In the genomic region with DNA sequence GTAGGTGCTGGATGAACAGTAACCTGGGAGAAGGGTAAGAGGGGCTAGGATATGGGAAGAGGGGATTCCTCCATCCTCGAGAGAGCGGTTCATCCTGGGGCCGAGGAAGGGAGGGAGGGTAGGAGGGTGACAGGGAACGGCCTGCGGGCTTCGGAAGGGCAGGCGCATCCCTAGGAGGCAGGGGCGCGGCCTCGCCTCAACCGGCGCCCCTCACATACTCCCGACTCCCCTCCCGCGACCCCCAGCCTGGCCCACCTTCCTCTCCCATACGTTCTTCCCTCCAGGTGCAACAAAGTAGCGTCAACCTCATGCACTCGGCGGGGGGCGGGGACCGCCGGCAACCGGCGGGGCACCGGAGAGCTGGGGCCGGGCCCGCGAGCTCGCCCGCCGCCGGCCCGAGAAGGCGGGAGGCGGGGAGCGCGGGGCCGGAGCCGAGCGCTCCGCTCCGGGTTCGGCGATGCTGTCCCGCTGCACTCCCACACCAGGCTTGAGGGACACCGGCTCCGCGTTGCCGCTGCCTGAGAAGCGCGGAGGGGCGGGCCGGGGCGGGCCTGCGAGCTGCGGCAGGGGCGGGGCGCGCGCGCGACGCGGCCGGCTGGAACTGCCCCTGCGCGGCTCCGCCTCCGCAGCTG, we compare ENCODE assay signal across 8 mouse cellular contexts. TPM values are rescaled to one million over a fixed set of nuclear protein-coding genes. Genes with fewer than 3 reads are reported as not detected.
DNase-seq lines count a peak whose midpoint lies in the region; ATAC-seq lines count a peak whose summit lies in the region.

A gene (minus strand): TSS at position 513 of the 632 bp plus-strand sequence.

- H3K4me3 ChIP-seq in hindbrain, embryonic 13.5 days = peak within 1 kb of the TSS; percentile 87
- H3K4me3 ChIP-seq in liver, embryonic 15.5 days (replicated peaks) = peak within 1 kb of the TSS; percentile 69

- peaks cover 35% of the 10 kb centered on the region for H3K4me1 ChIP-seq in hindbrain, embryonic 13.5 days (replicated peaks)
- H3K4me1 ChIP-seq in liver, embryonic 15.5 days (replicated peaks) = peaks cover 18% of the 10 kb centered on the region

- H3K27ac ChIP-seq in hindbrain, embryonic 13.5 days = peak within 1 kb of the TSS; percentile 93
- peak within 1 kb of the TSS; percentile 81 for H3K27ac ChIP-seq in liver, embryonic 15.5 days (replicated peaks)

- H3K36me3 ChIP-seq in hindbrain, embryonic 13.5 days = peaks cover 32% of the 10 kb centered on the region
- H3K36me3 ChIP-seq in liver, embryonic 15.5 days (replicated peaks) = no peaks in the 10 kb centered on the region

- no peak for DNase-seq in frontal cortex, postnatal 25 days (ENCODE audit: low spot score in 2 of 2)
- DNase-seq in urinary bladder, adult 2 months (ENCODE audit: low spot score) = no peak
- no peak for DNase-seq in urinary bladder, postnatal 14 days (ENCODE audit: low spot score)
- no peak for DNase-seq in right cerebral cortex, postnatal 36 days (ENCODE audit: low spot score in 2 of 2)
- DNase-seq in cerebellum, adult 9-11 months = no peak

- under 1% methylated on average over 46 of the region's 69 CpGs for WGBS in hindbrain, embryonic 13.5 days
- under 1% methylated on average over 63 of the region's 69 CpGs for WGBS in liver, embryonic 15.5 days (ENCODE audit: insufficient replicate concordance)

- no peaks in the 10 kb centered on the region for H3K27me3 ChIP-seq in hindbrain, embryonic 13.5 days
- H3K27me3 ChIP-seq in liver, embryonic 15.5 days = peaks cover 25% of the 10 kb centered on the region

- peak; percentile 5; the same call in 1 of the 2 replicates for ATAC-seq in frontal cortex, adult (ENCODE audit: low TSS enrichment)
- ATAC-seq in hindbrain, embryonic 13.5 days (ENCODE audit: low FRiP score) = peak; percentile 31
- ATAC-seq in liver, embryonic 15.5 days (ENCODE audit: insufficient read depth) = no peak

- no peaks in the 10 kb centered on the region for H3K9me3 ChIP-seq in hindbrain, embryonic 13.5 days
- no peaks in the 10 kb centered on the region for H3K9me3 ChIP-seq in liver, embryonic 15.5 days (replicated peaks)

- H3K4me2 ChIP-seq in hindbrain, embryonic 13.5 days = peak within 1 kb of the TSS; percentile 79
- peak within 1 kb of the TSS; percentile 100 for H3K4me2 ChIP-seq in liver, embryonic 15.5 days

- H3K9ac ChIP-seq in hindbrain, embryonic 13.5 days = peak within 1 kb of the TSS; percentile 96
- H3K9ac ChIP-seq in liver, embryonic 15.5 days = peak within 1 kb of the TSS; percentile 70

RNA-seq across cellular contexts. Expression of the gene that starts here (rescaled TPM):
- 10.6 and 12.6 TPM in 2 replicates for polyA plus RNA-seq in urinary bladder, adult 2 months (2012; rRNA removed)
- 21.6 and 23.4 TPM in 2 replicates for polyA plus RNA-seq in hindbrain, embryonic 13.5 days (2015; fragmentation: Nextera tagmentation; extraction: Ambion mirVana)
- polyA plus RNA-seq in liver, embryonic 15.5 days (2015; fragmentation: Nextera tagmentation; extraction: Ambion mirVana) = 0.81 and 1.1 TPM in 2 replicates
